Mouse (Mus musculus) erythroblast, embryonic 14.5 days (primary cell): Measurements from ENCODE around the gene Ifngr1. TPM values are rescaled to one million over a fixed set of nuclear protein-coding genes. Genes with fewer than 3 reads are reported as not detected.
"Not testable (repeated sequence)": the region's sequence is repeated elsewhere in the genome, so short reads cannot be mapped to it uniquely, and the experiment has no call there.

Experiments
- H3K27me3 ChIP-seq: 2 replicates; pipeline ENCODE4 v1.6.1; 2012; ENCODE audit warnings: inconsistent platforms; ENCODE audit not compliant: control insufficient read depth
- H3K36me3 ChIP-seq: 2 replicates; pipeline ENCODE4 v1.6.1; 2012; ENCODE audit warnings: mild to moderate bottlenecking, inconsistent platforms; ENCODE audit not compliant: control insufficient read depth
- H3K4me1 ChIP-seq: 2 replicates; pipeline ENCODE4 v1.6.1; 2012; ENCODE audit warnings: inconsistent platforms; ENCODE audit not compliant: control insufficient read depth
- H3K4me3 ChIP-seq: replicated peaks from 2 replicates; pipeline ENCODE3; 2012; ENCODE audit warnings: moderate library complexity, mild to moderate bottlenecking, inconsistent platforms
- H3K9me3 ChIP-seq: 2 replicates; pipeline ENCODE4 v1.6.1; 2012; ENCODE audit warnings: low read length, inconsistent platforms, mixed read lengths; ENCODE audit not compliant: control insufficient read depth
- GATA1 ChIP-seq: IDR thresholded peaks from 2 replicates; pipeline ENCODE4 v1.6.1; 2012; ENCODE audit warnings: low read length, inconsistent platforms, mixed read lengths
- TAL1 ChIP-seq: IDR thresholded peaks from 3 replicates; pipeline ENCODE4 v1.6.1; 2012; ENCODE audit warnings: low read length, inconsistent platforms, mixed read lengths
- polyA plus RNA-seq: library from polyadenylated mRNA; stranded (reverse); fragments of >175 nt; gene quantifications from 2 replicates; pipeline ENCODE4 v1.2.3, GENCODE M21; 2012

The Ifngr1 gene
- polyA plus RNA-seq, 1 experiment = 0.02 TPM

DNA sequence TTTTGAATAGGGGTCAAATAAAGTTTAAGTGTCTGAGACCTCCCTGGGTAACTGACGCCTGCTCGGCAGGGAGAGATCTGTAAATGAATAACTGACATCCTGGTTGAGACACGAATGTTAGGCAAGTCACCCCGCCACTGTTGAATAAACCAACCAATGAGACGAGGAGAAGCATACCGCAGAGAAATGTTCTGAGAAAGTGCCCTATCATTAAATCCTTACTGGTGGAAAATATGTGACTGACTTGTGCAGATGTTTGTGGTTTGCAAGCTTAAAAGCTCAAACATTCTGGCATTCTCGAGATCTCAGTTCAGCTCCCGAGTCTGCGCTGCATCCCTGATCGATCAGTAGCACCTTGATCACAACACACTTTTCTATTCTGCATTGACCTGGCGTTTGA is 6.3 kb downstream of the Ifngr1 start:
- peaks cover 31% of the 10 kb centered on the region for H3K36me3 ChIP-seq
- peaks cover 9% of the 10 kb centered on the region for H3K4me1 ChIP-seq
- TF ChIP-seq TAL1 = no peak
- TF ChIP-seq GATA1 = no peak
- no peaks in the 10 kb centered on the region for H3K27me3 ChIP-seq
- H3K4me3 ChIP-seq = no peak overlapping the region
- H3K9me3 ChIP-seq = no peaks in the 10 kb centered on the region

DNA sequence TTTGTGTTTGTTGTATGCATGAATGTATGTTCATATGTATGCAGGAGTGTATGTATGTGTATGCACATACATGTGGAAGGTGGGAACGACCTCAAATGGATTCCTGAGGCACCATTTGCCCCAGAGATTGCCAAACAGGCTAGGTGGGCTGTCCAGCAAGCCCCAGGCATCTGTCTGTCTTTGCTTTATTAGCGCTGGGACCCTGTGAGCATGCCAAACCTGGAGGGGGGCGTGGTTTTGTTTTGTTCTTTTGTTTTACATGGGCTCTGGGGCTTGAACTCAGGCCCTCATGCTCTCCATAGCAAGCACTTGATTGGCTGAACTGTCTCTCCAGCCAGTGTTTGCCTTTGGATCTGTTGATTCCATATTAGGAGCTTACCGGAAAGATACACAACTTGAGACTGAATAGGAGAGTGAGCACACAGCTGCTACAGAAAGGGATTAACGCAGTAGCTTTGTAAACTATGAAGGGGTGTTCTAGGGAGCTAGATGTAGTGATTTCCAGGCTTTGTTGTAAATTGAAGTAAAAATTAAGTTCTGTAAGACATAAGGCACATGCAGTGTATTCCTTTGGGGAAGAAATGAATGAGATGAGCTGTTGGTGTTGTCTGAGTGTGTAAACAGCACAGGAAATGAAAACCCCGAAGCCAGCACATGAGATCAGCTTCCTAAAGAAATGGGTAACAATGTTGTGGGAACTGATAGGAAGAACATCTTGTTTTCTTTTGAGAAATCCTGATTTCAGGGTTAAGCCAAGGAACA is 7.8 kb downstream of the Ifngr1 start:
- Histone ChIP-seq H3K4me3 (no peak overlapping the region), H3K9me3 (no peaks in the 10 kb centered on the region), H3K36me3 (peaks cover 43% of the 10 kb centered on the region), H3K4me1 (peaks cover 2% of the 10 kb centered on the region), H3K27me3 (no peaks in the 10 kb centered on the region)
- no peak for TF ChIP-seq TAL1
- no peak for TF ChIP-seq GATA1

DNA sequence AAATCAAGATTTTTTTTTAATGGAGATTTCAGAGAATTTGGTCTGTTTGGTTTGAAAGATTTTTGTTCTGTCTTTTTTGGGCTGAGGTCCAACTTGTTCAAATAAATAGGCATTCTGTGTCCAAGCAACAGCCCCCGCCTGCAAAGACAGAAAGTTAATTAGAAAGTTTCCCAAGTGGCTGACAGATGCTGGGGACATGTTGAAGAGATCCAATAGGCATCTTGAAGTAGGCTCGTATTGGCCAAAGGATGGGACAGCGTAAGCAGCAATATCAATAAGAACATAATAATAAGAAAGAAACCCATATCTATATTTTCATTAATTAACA is 8.3 kb downstream of the Ifngr1 start:
- no peak overlapping the region for H3K4me3 ChIP-seq
- H3K36me3 ChIP-seq = peaks cover 48% of the 10 kb centered on the region
- no peak for TF ChIP-seq GATA1
- no peak for TF ChIP-seq TAL1
- no peaks in the 10 kb centered on the region for H3K9me3 ChIP-seq
- H3K4me1 ChIP-seq = peaks cover 2% of the 10 kb centered on the region; the same call in 1 of the 2 replicates
- H3K27me3 ChIP-seq = no peaks in the 10 kb centered on the region

GRCm38 (mm10) chr10:19601502-19601901 is 9.8 kb downstream of the Ifngr1 start:
- not testable (repeated sequence) for H3K4me1 ChIP-seq, H3K4me3 ChIP-seq, H3K9me3 ChIP-seq, H3K27me3 ChIP-seq
- peaks cover 57% of the 10 kb centered on the region for H3K36me3 ChIP-seq

DNA sequence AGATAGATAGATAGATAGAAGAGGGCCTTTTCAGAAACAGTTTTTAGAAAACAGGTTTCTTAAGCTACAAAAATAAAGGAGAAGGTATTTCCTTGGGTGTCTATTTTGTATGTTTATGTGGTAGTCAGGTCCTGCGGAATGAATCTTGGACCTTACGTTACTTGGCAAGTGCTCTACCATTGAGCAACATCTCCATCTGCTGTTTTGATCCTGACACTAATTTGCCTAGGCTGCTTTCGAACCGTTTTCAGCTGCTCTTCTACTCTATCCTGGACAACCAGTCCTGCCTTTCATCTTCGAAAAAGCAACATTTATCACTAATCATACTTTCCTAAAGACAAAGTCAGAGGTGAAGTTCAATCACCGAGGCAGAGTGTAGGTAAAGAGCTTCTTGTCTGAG is 11.5 kb downstream of the Ifngr1 start:
- Histone ChIP-seq H3K36me3 (peaks cover 71% of the 10 kb centered on the region), H3K4me3 (no peak overlapping the region), H3K27me3 (no peaks in the 10 kb centered on the region), H3K9me3 (no peaks in the 10 kb centered on the region), H3K4me1 (no peaks in the 10 kb centered on the region)
- TF ChIP-seq TAL1 (no peak), GATA1 (no peak)

DNA sequence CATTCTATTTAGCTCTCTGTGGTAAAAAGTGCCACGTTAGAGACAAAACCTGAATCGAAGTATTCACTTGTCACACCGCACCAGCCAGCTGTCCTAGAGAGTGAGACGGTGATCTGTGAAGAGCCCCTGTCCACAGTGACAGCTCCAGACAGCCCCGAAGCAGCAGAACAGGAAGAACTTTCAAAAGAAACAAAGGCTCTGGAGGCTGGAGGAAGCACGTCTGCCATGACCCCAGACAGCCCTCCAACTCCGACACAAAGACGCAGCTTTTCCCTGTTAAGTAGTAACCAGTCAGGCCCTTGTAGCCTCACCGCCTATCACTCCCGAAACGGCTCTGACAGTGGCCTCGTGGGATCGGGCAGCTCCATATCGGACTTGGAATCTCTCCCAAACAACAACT is 17.4 kb downstream of the Ifngr1 start:
- TF ChIP-seq TAL1 (no peak), GATA1 (no peak)
- peaks cover 40% of the 10 kb centered on the region for H3K36me3 ChIP-seq

DNA sequence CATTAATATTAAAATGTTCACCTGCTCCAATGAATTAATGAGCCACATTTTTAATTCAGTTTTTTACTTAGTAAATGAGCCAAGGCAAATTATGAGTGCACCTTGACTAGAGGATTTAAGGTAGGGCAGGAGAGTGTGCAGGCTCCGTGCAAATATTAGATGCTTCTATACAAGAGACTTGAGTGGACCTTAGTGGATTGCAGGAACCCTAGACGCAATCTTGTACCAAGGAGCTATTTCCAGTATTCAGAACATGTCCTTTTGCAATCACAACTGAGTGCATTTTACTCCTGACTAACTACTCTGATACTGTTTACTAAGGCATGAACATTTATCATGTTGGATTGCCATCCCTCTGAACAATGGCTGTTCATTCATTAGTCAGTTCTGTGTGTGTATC is 19.9 kb downstream of the Ifngr1 start:
- no peak overlapping the region for H3K4me3 ChIP-seq
- no peak for TF ChIP-seq GATA1
- H3K4me1 ChIP-seq = no peaks in the 10 kb centered on the region; the same call in 1 of the 2 replicates

More for the DNA sequence above, 17.4 kb downstream of the Ifngr1 start:
- no peak overlapping the region for H3K4me3 ChIP-seq
- H3K9me3 ChIP-seq = no peaks in the 10 kb centered on the region
- no peaks in the 10 kb centered on the region for H3K27me3 ChIP-seq
- H3K4me1 ChIP-seq = no peaks in the 10 kb centered on the region; the same call in 1 of the 2 replicates

GRCm38 (mm10) chr10:19613111-19613753 is 21.5 kb downstream of the Ifngr1 start:
- TF ChIP-seq GATA1 (no peak), TAL1 (no peak)
- no peak overlapping the region for H3K4me3 ChIP-seq
- no peaks in the 10 kb centered on the region; the same call in 1 of the 2 replicates for H3K4me1 ChIP-seq
- no peaks in the 10 kb centered on the region for H3K27me3 ChIP-seq
- H3K36me3 ChIP-seq = peaks cover 8% of the 10 kb centered on the region
- H3K9me3 ChIP-seq = no peaks in the 10 kb centered on the region

More for the DNA sequence above, 19.9 kb downstream of the Ifngr1 start:
- Histone ChIP-seq H3K27me3 (no peaks in the 10 kb centered on the region), H3K9me3 (no peaks in the 10 kb centered on the region), H3K36me3 (peaks cover 22% of the 10 kb centered on the region)

DNA sequence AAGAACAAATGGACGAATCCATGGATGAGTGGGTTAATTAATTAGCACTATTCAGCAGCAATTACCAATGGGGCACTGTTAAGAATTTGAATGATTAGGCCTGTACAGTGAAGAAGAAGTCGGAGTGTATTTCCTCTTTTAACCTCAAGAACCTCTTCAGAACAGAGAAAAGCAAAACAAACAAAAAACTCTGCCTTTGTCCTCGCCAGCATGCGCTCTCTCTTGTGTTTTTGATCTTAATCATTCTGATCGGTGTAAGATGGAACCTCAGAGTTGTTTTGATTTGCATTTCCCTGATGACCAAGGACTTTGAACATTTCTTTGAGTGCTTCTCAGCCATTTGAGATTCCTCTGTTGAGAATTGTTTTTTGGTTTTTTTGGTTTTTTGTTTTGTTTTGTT is 28.0 kb downstream of the Ifngr1 start:
- Histone ChIP-seq H3K4me3 (no peak overlapping the region), H3K9me3 (no peaks in the 10 kb centered on the region), H3K36me3 (no peaks in the 10 kb centered on the region), H3K27me3 (no peaks in the 10 kb centered on the region), H3K4me1 (no peaks in the 10 kb centered on the region)
- TF ChIP-seq GATA1 (no peak), TAL1 (no peak)
